Mouse (Mus musculus) G1E (cell line): ENCODE measurements at regions not wholly inside any gene's neighbourhood (a gene's known extent, or its start where the extent isn't known, plus 50 kb on each side); places are given as distances from the start of the nearest gene placed in this dataset.

Source experiments
- ATAC-seq: 2 replicates; pipeline ENCODE4 v1.8.0; 2016; ENCODE audit warnings: mild to moderate bottlenecking; ENCODE audit not compliant: insufficient number of reproducible peaks, poor library complexity, low FRiP score, severe bottlenecking; ENCODE audit errors: extremely low read depth
- DNase-seq: peaks from one replicate; pipeline ENCODE4 v3.0.0; 2012; ENCODE audit warnings: low spot score
- H3K27me3 ChIP-seq: 2 replicates; pipeline ENCODE4 v1.6.1; 2012; ENCODE audit warnings: mild to moderate bottlenecking, low read length, inconsistent platforms; ENCODE audit not compliant: insufficient read depth
- H3K36me3 ChIP-seq: replicated peaks from 2 replicates; pipeline ENCODE3; 2012; ENCODE audit warnings: mild to moderate bottlenecking, inconsistent platforms
- H3K4me1 ChIP-seq: 2 replicates; pipeline ENCODE4 v1.6.1; 2012; ENCODE audit warnings: low read depth, low read length, inconsistent platforms, mixed read lengths; ENCODE audit not compliant: insufficient read depth
- H3K4me3 ChIP-seq: 2 replicates; pipeline ENCODE4 v1.5.1; 2012; ENCODE audit warnings: low read depth, mild to moderate bottlenecking, inconsistent platforms, low read length, moderate library complexity, mixed read lengths
- H3K9me3 ChIP-seq: replicated peaks from 2 replicates; pipeline ENCODE4 v1.6.1; 2012; ENCODE audit warnings: inconsistent platforms
- CTCF ChIP-seq: IDR thresholded peaks from 2 replicates; pipeline ENCODE4 v1.5.1; 2012; ENCODE audit warnings: low read depth, low read length, inconsistent platforms, mixed read lengths
- GATA1 ChIP-seq: IDR thresholded peaks from 2 replicates; pipeline ENCODE4 v1.6.1; 2012; ENCODE audit warnings: borderline replicate concordance, low read length, inconsistent platforms, mixed read lengths
- GATA2 ChIP-seq: IDR thresholded peaks from 2 replicates; pipeline ENCODE4 v1.6.1; 2012; ENCODE audit warnings: low read depth, low read length, inconsistent platforms, borderline replicate concordance
- POLR2AphosphoS5 ChIP-seq: IDR thresholded peaks from 2 replicates; pipeline ENCODE4 v1.6.1; 2012; ENCODE audit warnings: low read depth, low read length, inconsistent platforms; ENCODE audit not compliant: insufficient replicate concordance
- TAL1 ChIP-seq: conservative IDR thresholded peaks from 2 replicates; pipeline ENCODE4 v1.6.1; 2012; ENCODE audit warnings: low read depth, low read length, inconsistent platforms, mixed read lengths

- no peaks in the 10 kb centered on the region for H3K36me3 ChIP-seq
- ATAC-seq, result no peak
- no peak overlapping the region for H3K4me3 ChIP-seq
- 0 out of 2 replicates have a peak, but pooled peaks cover 2% of the 10 kb centered on the region for H3K9me3 ChIP-seq
- H3K27me3 ChIP-seq, result no peaks in the 10 kb centered on the region
- DNase-seq, result no peak
- no peak for TF ChIP-seq POLR2AphosphoS5
- no peaks in the 10 kb centered on the region for H3K4me1 ChIP-seq
Measured at GRCm38 (mm10) chr12:16151170-16151702, 334.5 kb upstream of the Trib2 start.

DNA sequence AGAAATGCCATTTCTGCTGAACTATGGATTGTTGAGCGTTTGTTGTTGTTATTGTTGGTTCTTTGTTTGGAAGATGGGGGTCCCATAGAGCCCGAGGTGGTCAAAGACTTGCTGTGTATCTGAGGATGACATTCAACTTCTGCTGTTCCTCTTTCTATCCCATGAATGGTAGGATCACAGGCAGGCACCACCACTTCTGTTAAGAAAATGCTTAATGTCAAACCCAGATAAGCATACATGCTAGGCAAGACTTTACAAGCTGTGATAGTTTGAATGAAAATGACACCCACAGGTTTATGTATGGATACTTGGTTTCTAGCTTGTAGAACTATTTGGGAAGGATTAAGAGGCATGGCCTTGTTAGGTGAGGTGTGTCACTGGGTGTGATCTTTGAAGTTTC lies 330.2 kb upstream of the Trib2 start:
- no peak overlapping the region for H3K4me3 ChIP-seq
- no peaks in the 10 kb centered on the region for H3K9me3 ChIP-seq
- H3K27me3 ChIP-seq, result no peaks in the 10 kb centered on the region
- no peaks in the 10 kb centered on the region for H3K4me1 ChIP-seq
- TF ChIP-seq GATA2, result no peak
- TF ChIP-seq CTCF, result no peak
- TF ChIP-seq TAL1, result no peak
- no peak for TF ChIP-seq GATA1
- no peak for TF ChIP-seq POLR2AphosphoS5
- ATAC-seq (no peak), DNase-seq (no peak)
- H3K36me3 ChIP-seq, result no peaks in the 10 kb centered on the region

DNA sequence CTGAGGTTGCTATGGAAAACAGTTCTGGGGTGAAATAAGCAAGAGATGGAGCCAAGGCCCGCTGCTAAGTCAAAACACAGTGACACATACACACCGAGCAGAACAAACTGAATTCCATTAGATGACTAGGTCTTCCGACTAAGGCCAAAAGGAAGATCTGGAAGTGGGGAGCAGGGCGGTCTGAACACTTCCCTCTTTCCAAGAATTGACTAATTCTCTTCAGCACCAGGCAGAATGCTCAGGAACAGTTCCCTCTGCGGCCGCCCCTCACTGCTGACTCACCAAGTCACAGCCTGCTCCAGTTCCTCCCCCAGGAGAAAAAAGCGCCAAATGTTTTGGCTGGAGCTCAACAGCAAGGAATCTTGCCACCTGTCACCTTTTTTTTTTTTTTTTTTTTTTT lies 328.9 kb upstream of the Trib2 start:
- H3K36me3 ChIP-seq, result no peaks in the 10 kb centered on the region
- no peaks in the 10 kb centered on the region for H3K9me3 ChIP-seq
- ATAC-seq (no peak), DNase-seq (no peak)
- no peaks in the 10 kb centered on the region for H3K27me3 ChIP-seq
- TF ChIP-seq GATA2, result no peak
- TF ChIP-seq POLR2AphosphoS5, result no peak
- no peak for TF ChIP-seq GATA1
- TF ChIP-seq TAL1, result no peak
- no peak for TF ChIP-seq CTCF
- no peak overlapping the region for H3K4me3 ChIP-seq
- H3K4me1 ChIP-seq, result no peaks in the 10 kb centered on the region

- no peak for ATAC-seq
- Histone ChIP-seq H3K4me3 (no peak overlapping the region), H3K4me1 (no peaks in the 10 kb centered on the region), H3K36me3 (no peaks in the 10 kb centered on the region), H3K27me3 (no peaks in the 10 kb centered on the region), H3K9me3 (no peaks in the 10 kb centered on the region)
- TF ChIP-seq GATA2 (no peak), GATA1 (no peak), POLR2AphosphoS5 (no peak), TAL1 (no peak), CTCF (no peak)
- DNase-seq, result no peak
Measured at GRCm38 (mm10) chr12:16141193-16141592, 324.5 kb upstream of the Trib2 start.

GRCm38 (mm10) chr12:16140511-16141110 lies 323.9 kb upstream of the Trib2 start:
- DNase-seq (no peak), ATAC-seq (no peak)
- no peaks in the 10 kb centered on the region for H3K27me3 ChIP-seq
- H3K4me3 ChIP-seq, result no peak overlapping the region
- H3K9me3 ChIP-seq, result no peaks in the 10 kb centered on the region
- TF ChIP-seq GATA2, result no peak
- no peak for TF ChIP-seq GATA1
- no peak for TF ChIP-seq CTCF
- TF ChIP-seq POLR2AphosphoS5, result no peak
- TF ChIP-seq TAL1, result no peak
- no peaks in the 10 kb centered on the region for H3K36me3 ChIP-seq
- no peaks in the 10 kb centered on the region for H3K4me1 ChIP-seq

DNA sequence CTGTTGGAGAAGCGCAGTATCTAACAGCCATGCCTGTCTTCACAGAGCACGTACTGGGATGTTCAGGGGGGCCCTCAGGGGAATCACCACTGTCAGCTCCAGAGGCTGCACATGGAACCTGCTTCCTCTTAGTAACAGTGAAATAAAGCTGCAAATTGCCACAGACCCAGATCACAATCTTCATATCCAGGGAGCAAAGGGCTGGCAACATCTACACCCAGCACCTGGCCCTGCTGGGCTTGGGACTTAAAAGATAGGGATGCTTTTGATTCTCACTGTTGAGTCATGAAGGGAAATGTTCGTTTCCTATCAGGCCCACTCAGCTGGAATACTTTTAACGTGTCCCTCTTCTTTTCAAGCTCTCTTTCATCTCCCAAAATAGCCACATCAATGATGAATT lies 322.4 kb upstream of the Trib2 start:
- Histone ChIP-seq H3K9me3 (no peaks in the 10 kb centered on the region), H3K36me3 (no peaks in the 10 kb centered on the region), H3K4me3 (no peak overlapping the region), H3K4me1 (no peaks in the 10 kb centered on the region), H3K27me3 (no peaks in the 10 kb centered on the region)
- DNase-seq, result no peak
- no peak for ATAC-seq
- no peak for TF ChIP-seq CTCF
- TF ChIP-seq GATA1, result no peak
- no peak for TF ChIP-seq POLR2AphosphoS5
- no peak for TF ChIP-seq GATA2
- TF ChIP-seq TAL1, result no peak

DNA sequence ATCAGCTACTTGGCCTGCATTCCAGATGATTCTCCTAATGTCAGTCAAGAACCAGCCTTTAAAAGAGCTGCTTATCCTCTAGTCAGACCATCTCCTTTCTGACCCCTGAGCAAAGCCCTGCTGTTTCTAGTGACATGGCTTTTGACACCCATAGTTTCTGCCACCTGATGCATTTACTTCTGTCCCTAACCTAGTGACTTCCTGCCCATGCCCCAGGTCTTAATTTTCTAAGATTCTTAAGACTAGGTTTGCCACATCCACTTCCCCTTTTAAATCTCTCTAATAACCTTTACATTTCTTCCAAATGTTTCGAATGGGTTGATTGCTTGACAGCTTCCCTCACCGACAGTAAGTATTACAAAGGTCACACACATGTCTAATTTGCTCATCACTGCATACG lies 321.1 kb upstream of the Trib2 start:
- TF ChIP-seq GATA2 (no peak), TAL1 (no peak), CTCF (no peak)
- DNase-seq (no peak), ATAC-seq (no peak)
- Histone ChIP-seq H3K27me3 (no peaks in the 10 kb centered on the region), H3K4me1 (no peaks in the 10 kb centered on the region), H3K4me3 (no peak overlapping the region), H3K36me3 (no peaks in the 10 kb centered on the region), H3K9me3 (no peaks in the 10 kb centered on the region)
